Mouse (Mus musculus): ENCODE measurements around the gene Oas1f. TPM values are rescaled to one million over a fixed set of nuclear protein-coding genes. Genes with fewer than 3 reads are reported as not detected.
"Not testable (repeated sequence)": the region's sequence is repeated elsewhere in the genome, so short reads cannot be mapped to it uniquely, and the experiment has no call there.

Gene Oas1f
- total RNA-seq, 2 experiments from 2014 or later, result not detected

GRCm38 (mm10) chr5:120869436-120870015, 22.4 kb downstream of the Oas1f start:
- no peak for DNase-seq (ENCODE audit: low spot score in 2 of 2)
- intact Hi-C loops (cut with DNase I), result no loop called here

GRCm38 (mm10) chr5:120870081-120870480, 22.9 kb downstream of the Oas1f start:
- no peak for DNase-seq (ENCODE audit: low spot score in 2 of 2)
- intact Hi-C loops (cut with DNase I), result no loop called here

GRCm38 (mm10) chr5:120870782-120871181, 23.6 kb downstream of the Oas1f start:
- intact Hi-C loops (cut with DNase I), result no loop called here

GRCm38 (mm10) chr5:120871469-120871868, 24.3 kb downstream of the Oas1f start:
- no peak for DNase-seq (ENCODE audit: low spot score in 2 of 2)
- intact Hi-C loops (cut with DNase I), result no loop called here

More at GRCm38 (mm10) chr5:120870782-120871181, 23.6 kb downstream of the Oas1f start:
- DNase-seq (ENCODE audit: low spot score in 2 of 2), result peak; percentile 9 to 21

- DNase-seq (ENCODE audit: low spot score in 2 of 2); intact Hi-C loops (cut with DNase I): not testable (repeated sequence)
These were observed 29.7 kb downstream of the Oas1f start for GRCm38 (mm10) chr5:120876839-120877238.

GRCm38 (mm10) chr5:120877407-120877806, 30.2 kb downstream of the Oas1f start:
- DNase-seq (ENCODE audit: low spot score in 2 of 2); intact Hi-C loops (cut with DNase I): not testable (repeated sequence)

- intact Hi-C loops (cut with DNase I), result loop anchor here (2.0 kb wide), 1 partner anchor 20 kb away; no protein-coding TSS in a partner anchor
- not testable (repeated sequence) for DNase-seq (ENCODE audit: low spot score in 2 of 2)
These were observed 31.6 kb downstream of the Oas1f start for GRCm38 (mm10) chr5:120878803-120879202.

GRCm38 (mm10) chr5:120881681-120882080, 34.5 kb downstream of the Oas1f start:
- intact Hi-C loops (cut with DNase I); DNase-seq (ENCODE audit: low spot score in 2 of 2): not testable (repeated sequence)

- not testable (repeated sequence) for DNase-seq (ENCODE audit: low spot score in 2 of 2)
- intact Hi-C loops (cut with DNase I), result loop anchor here (2.0 kb wide), 1 partner anchor 15 kb away; no protein-coding TSS in a partner anchor
These were observed 40.2 kb downstream of the Oas1f start, which contains the start of gene Oas1g for GRCm38 (mm10) chr5:120887413-120887812. Oas1g (minus strand) TSS chr5:120887613.

- intact Hi-C loops (cut with DNase I), result loop anchor here (2.0 kb wide), 2 partner anchors 15 to 25 kb away; no protein-coding TSS in a partner anchor
- no peak for DNase-seq (ENCODE audit: low spot score in 2 of 2)
These were observed 40.7 kb downstream of the Oas1f start for GRCm38 (mm10) chr5:120887831-120888230.

- intact Hi-C loops (cut with DNase I), result loop anchor here (2.0 kb wide), 1 partner anchor 24 kb away; no protein-coding TSS in a partner anchor
- not testable (repeated sequence) for DNase-seq (ENCODE audit: low spot score in 2 of 2)
These were observed 41.2 kb downstream of the Oas1f start for GRCm38 (mm10) chr5:120888294-120888815.

GRCm38 (mm10) chr5:120890026-120890425, 42.9 kb downstream of the Oas1f start:
- DNase-seq (ENCODE audit: low spot score in 2 of 2), result no peak
- intact Hi-C loops (cut with DNase I), result no loop called here

GRCm38 (mm10) chr5:120890991-120891390, 43.8 kb downstream of the Oas1f start:
- intact Hi-C loops (cut with DNase I), result no loop called here
- no peak for DNase-seq (ENCODE audit: low spot score in 2 of 2)

- intact Hi-C loops (cut with DNase I), result loop anchor here (1.0 kb wide), 1 partner anchor 106 kb away; no protein-coding TSS in a partner anchor
- not testable (repeated sequence) for DNase-seq (ENCODE audit: low spot score in 2 of 2)
These were observed 44.5 kb downstream of the Oas1f start for GRCm38 (mm10) chr5:120891566-120892242.

- intact Hi-C loops (cut with DNase I), result loop anchor here (1.0 kb wide), 1 partner anchor 107 kb away; no protein-coding TSS in a partner anchor
- no peak for DNase-seq (ENCODE audit: low spot score in 2 of 2)
These were observed 45.1 kb downstream of the Oas1f start for GRCm38 (mm10) chr5:120892243-120892660.

- intact Hi-C loops (cut with DNase I); DNase-seq (ENCODE audit: low spot score in 2 of 2): not testable (repeated sequence)
These were observed 46.7 kb downstream of the Oas1f start for GRCm38 (mm10) chr5:120893866-120894265.

- DNase-seq (ENCODE audit: low spot score in 2 of 2); intact Hi-C loops (cut with DNase I): not testable (repeated sequence)
These were observed 47.5 kb downstream of the Oas1f start for GRCm38 (mm10) chr5:120894692-120895091.

- intact Hi-C loops (cut with DNase I), result no loop called here
- no peak for DNase-seq (ENCODE audit: low spot score in 2 of 2)
These were observed 48.2 kb downstream of the Oas1f start for GRCm38 (mm10) chr5:120895231-120895900.

GRCm38 (mm10) chr5:120898307-120898706, 51.1 kb downstream of the Oas1f start:
- intact Hi-C loops (cut with DNase I), result loop anchor here (2.0 kb wide), 1 partner anchor 20 kb away; no protein-coding TSS in a partner anchor

GRCm38 (mm10) chr5:120898726-120899125, 51.6 kb downstream of the Oas1f start:
- no peak for DNase-seq (ENCODE audit: low spot score in 2 of 2)
- intact Hi-C loops (cut with DNase I), result loop anchor here (2.0 kb wide), 1 partner anchor 20 kb away; no protein-coding TSS in a partner anchor

More at GRCm38 (mm10) chr5:120898307-120898706, 51.1 kb downstream of the Oas1f start:
- DNase-seq (ENCODE audit: low spot score in 2 of 2), result no peak

Measured in left cerebral cortex, postnatal 25 days (tissue).